Mouse (Mus musculus) heart, embryonic 12.5 days (tissue): ENCODE results near the gene St6galnac6. TPM values are rescaled to one million over a fixed set of nuclear protein-coding genes. Genes with fewer than 3 reads are reported as not detected.
A peak's percentile ranks its signal among the peaks of the same experiment; 100 is the strongest.

ENCODE experiments used
- ATAC-seq: fragments of 200-750 bp; cut with Nextera tagmentation; 2 replicates; pipeline ENCODE4 v1.8.0; 2017; ENCODE audit warnings: moderate TSS enrichment, moderate library complexity; ENCODE audit not compliant: insufficient number of reproducible peaks, low FRiP score
- H3K27ac ChIP-seq: fragments of 300-500 bp; sonication (generic); 2 replicates; pipeline ENCODE4 v1.5.1; 2016; ENCODE audit warnings: mild to moderate bottlenecking, moderate library complexity; ENCODE audit not compliant: poor library complexity, severe bottlenecking
- H3K27me3 ChIP-seq: fragments of 300-500 bp; sonication (generic); replicated peaks from 2 replicates; pipeline ENCODE4 v1.6.1; 2016; ENCODE audit warnings: mild to moderate bottlenecking, moderate library complexity
- H3K36me3 ChIP-seq: fragments of 300-500 bp; sonication (generic); 2 replicates; pipeline ENCODE4 v1.6.1; 2016; ENCODE audit warnings: mild to moderate bottlenecking, moderate library complexity
- H3K4me1 ChIP-seq: fragments of 300-500 bp; sonication (generic); replicated peaks from 2 replicates; pipeline ENCODE4 v1.6.1; 2016; ENCODE audit warnings: mild to moderate bottlenecking
- H3K4me2 ChIP-seq: fragments of 300-500 bp; sonication (generic); 2 replicates; pipeline ENCODE4 v1.6.1; 2016; ENCODE audit warnings: mild to moderate bottlenecking, moderate library complexity
- H3K4me3 ChIP-seq: fragments of 300-500 bp; sonication (generic); 2 replicates; pipeline ENCODE4 v1.5.1; 2016; ENCODE audit warnings: mild to moderate bottlenecking
- H3K9ac ChIP-seq: fragments of 300-500 bp; sonication (generic); 2 replicates; pipeline ENCODE4 v1.6.1; 2016; ENCODE audit warnings: mild to moderate bottlenecking, moderate library complexity
- H3K9me3 ChIP-seq: fragments of 300-500 bp; sonication (generic); replicated peaks from 2 replicates; pipeline ENCODE4 v1.6.1; 2016; ENCODE audit warnings: mild to moderate bottlenecking, moderate library complexity
- WGBS: fragments of 180-500 bp; shearing (Covaris S2); methylation state at CpG from one replicate; pipeline ENCODE4 v1.1.7; 2016; 5-methylcytosine and 5-hydroxymethylcytosine counted together
- polyA plus RNA-seq: library from polyadenylated mRNA; unstranded; fragments of >200 nt; fragmentation: Nextera tagmentation; extraction: Ambion mirVana; gene quantifications from 2 replicates; pipeline ENCODE4 v1.2.1, GENCODE M21; 2016

Gene St6galnac6
- polyA plus RNA-seq, 1 experiment from 2014 or later, result 31.6 TPM

- H3K27ac ChIP-seq, result no peak overlapping the region
- H3K27me3 ChIP-seq, result peaks cover 16% of the 10 kb centered on the region
- 86% methylated on average over 11 of the region's 11 CpGs for WGBS
- H3K9ac ChIP-seq, result no peak overlapping the region
- peaks cover 25% of the 10 kb centered on the region for H3K36me3 ChIP-seq
- 0 out of 2 replicates have a peak overlapping the region, but pooled peaks have one; percentile 88 for H3K4me2 ChIP-seq
- H3K9me3 ChIP-seq, result no peaks in the 10 kb centered on the region
- no peak overlapping the region for H3K4me3 ChIP-seq
- peaks cover 22% of the 10 kb centered on the region for H3K4me1 ChIP-seq
- ATAC-seq, result no peak
Observed at GRCm38 (mm10) chr2:32572196-32572595, 27.3 kb upstream of the St6galnac6 start.

- WGBS, result 71% methylated on average over 6 of the region's 6 CpGs
- no peak within 1 kb of the TSS for H3K27ac ChIP-seq
- ATAC-seq, result no peak
Observed at GRCm38 (mm10) chr2:32574497-32574896, 25.0 kb upstream of the St6galnac6 start, which contains the start of gene Pip5kl1. Gene Pip5kl1, plus strand, starts transcription at chr2:32574797.

GRCm38 (mm10) chr2:32574901-32575585 is 24.5 kb upstream of the St6galnac6 start:
- H3K9me3 ChIP-seq, result no peaks in the 10 kb centered on the region
- peak overlapping the region; percentile 89 for H3K4me2 ChIP-seq
- H3K27me3 ChIP-seq, result peaks cover 44% of the 10 kb centered on the region
- 3% methylated on average over 26 of the region's 26 CpGs for WGBS
- peak overlapping the region; percentile 54 for H3K9ac ChIP-seq
- no peak overlapping the region for H3K27ac ChIP-seq
- H3K36me3 ChIP-seq, result peaks cover 11% of the 10 kb centered on the region
- no peak for ATAC-seq
- H3K4me1 ChIP-seq, result peaks cover 22% of the 10 kb centered on the region
- peak overlapping the region; percentile 45 for H3K4me3 ChIP-seq

More at GRCm38 (mm10) chr2:32574497-32574896, 25.0 kb upstream of the St6galnac6 start, which contains the start of gene Pip5kl1:
- peak within 1 kb of the TSS; percentile 89 for H3K4me2 ChIP-seq
- peaks cover 22% of the 10 kb centered on the region for H3K4me1 ChIP-seq
- no peaks in the 10 kb centered on the region for H3K9me3 ChIP-seq
- peaks cover 11% of the 10 kb centered on the region for H3K36me3 ChIP-seq
- peaks cover 39% of the 10 kb centered on the region for H3K27me3 ChIP-seq
- peak within 1 kb of the TSS; percentile 45 for H3K4me3 ChIP-seq
- H3K9ac ChIP-seq, result peak within 1 kb of the TSS; percentile 54

DNA sequence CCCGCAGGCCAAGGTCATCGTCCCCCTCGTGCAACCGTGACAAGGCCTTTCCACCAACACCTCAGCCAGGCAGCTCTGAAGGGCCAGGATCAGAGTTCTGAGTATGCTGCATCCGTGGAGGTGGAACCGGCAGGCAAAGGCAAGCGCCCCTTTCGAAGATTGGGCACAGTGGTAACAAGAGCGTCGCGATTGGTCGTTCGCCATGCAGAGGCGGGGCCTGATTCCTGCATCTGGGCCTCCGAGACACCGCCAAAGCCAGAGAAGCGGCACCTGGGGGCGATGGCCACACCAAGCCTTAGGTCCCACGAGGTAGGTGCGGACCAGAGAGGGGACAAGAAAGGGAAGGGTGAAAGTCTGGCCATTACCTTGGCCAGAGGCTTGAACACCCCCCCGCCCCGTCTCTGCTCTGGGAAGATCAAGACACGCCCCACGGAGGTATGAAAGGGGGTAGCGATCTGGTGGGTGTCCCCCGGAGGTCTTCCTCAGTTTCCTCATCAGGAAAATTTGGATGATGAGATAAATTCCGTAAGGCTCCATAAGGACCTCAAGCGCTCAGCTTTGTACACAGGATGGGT is 23.8 kb upstream of the St6galnac6 start, which contains the start of gene 9430097D07Rik:
Gene 9430097D07Rik (minus strand): TSS at position 99 of the 575 bp plus-strand sequence.
- Histone ChIP-seq H3K36me3 (peaks cover 11% of the 10 kb centered on the region), H3K27ac (no peak within 1 kb of the TSS), H3K4me3 (peak within 1 kb of the TSS; percentile 45), H3K4me2 (peak within 1 kb of the TSS; percentile 89), H3K9me3 (no peaks in the 10 kb centered on the region), H3K4me1 (peaks cover 22% of the 10 kb centered on the region), H3K9ac (peak within 1 kb of the TSS; percentile 54), H3K27me3 (peaks cover 51% of the 10 kb centered on the region)
- ATAC-seq, result no peak
- 8% methylated on average over 28 of the region's 28 CpGs for WGBS

GRCm38 (mm10) chr2:32576532-32576931 is 23.0 kb upstream of the St6galnac6 start:
- Histone ChIP-seq H3K27me3 (peaks cover 53% of the 10 kb centered on the region), H3K4me1 (peaks cover 17% of the 10 kb centered on the region), H3K9me3 (no peaks in the 10 kb centered on the region), H3K27ac (no peak overlapping the region), H3K4me2 (no peak overlapping the region), H3K9ac (no peak overlapping the region), H3K4me3 (no peak overlapping the region), H3K36me3 (peaks cover 11% of the 10 kb centered on the region)
- ATAC-seq, result no peak
- WGBS, result 85% methylated on average over 9 of the region's 9 CpGs

GRCm38 (mm10) chr2:32578146-32579046 is 21.1 kb upstream of the St6galnac6 start:
- H3K4me2 ChIP-seq, result no peak overlapping the region
- no peak overlapping the region for H3K4me3 ChIP-seq
- H3K4me1 ChIP-seq, result peaks cover 16% of the 10 kb centered on the region
- no peak for ATAC-seq
- no peak overlapping the region for H3K27ac ChIP-seq
- 39% methylated on average over 24 of the region's 30 CpGs for WGBS
- no peaks in the 10 kb centered on the region for H3K9me3 ChIP-seq
- no peak overlapping the region; the same call in 1 of the 2 replicates for H3K9ac ChIP-seq
- H3K27me3 ChIP-seq, result peaks cover 53% of the 10 kb centered on the region
- peaks cover 1% of the 10 kb centered on the region; the same call in 1 of the 2 replicates for H3K36me3 ChIP-seq

GRCm38 (mm10) chr2:32581450-32582095 is 17.9 kb upstream of the St6galnac6 start:
- Histone ChIP-seq H3K27ac (no peak overlapping the region), H3K9ac (no peak overlapping the region), H3K4me2 (peak overlapping the region; percentile 41), H3K36me3 (no peaks in the 10 kb centered on the region), H3K27me3 (peaks cover 44% of the 10 kb centered on the region), H3K9me3 (no peaks in the 10 kb centered on the region), H3K4me1 (peaks cover 10% of the 10 kb centered on the region; the same call in 1 of the 2 replicates), H3K4me3 (peak overlapping the region; percentile 27)
- 34% methylated on average over 19 of the region's 19 CpGs for WGBS
- no peak for ATAC-seq

GRCm38 (mm10) chr2:32582830-32583799 is 16.4 kb upstream of the St6galnac6 start:
- peak; percentile 74 for ATAC-seq
- Histone ChIP-seq H3K4me1 (peaks cover 21% of the 10 kb centered on the region), H3K36me3 (no peaks in the 10 kb centered on the region), H3K4me2 (peak overlapping the region; percentile 69), H3K27me3 (peaks cover 28% of the 10 kb centered on the region), H3K9me3 (no peaks in the 10 kb centered on the region), H3K9ac (peak overlapping the region; percentile 41; the same call in 1 of the 2 replicates), H3K27ac (no peak overlapping the region), H3K4me3 (peak overlapping the region; percentile 30)
- 13% methylated on average over 37 of the region's 37 CpGs for WGBS

DNA sequence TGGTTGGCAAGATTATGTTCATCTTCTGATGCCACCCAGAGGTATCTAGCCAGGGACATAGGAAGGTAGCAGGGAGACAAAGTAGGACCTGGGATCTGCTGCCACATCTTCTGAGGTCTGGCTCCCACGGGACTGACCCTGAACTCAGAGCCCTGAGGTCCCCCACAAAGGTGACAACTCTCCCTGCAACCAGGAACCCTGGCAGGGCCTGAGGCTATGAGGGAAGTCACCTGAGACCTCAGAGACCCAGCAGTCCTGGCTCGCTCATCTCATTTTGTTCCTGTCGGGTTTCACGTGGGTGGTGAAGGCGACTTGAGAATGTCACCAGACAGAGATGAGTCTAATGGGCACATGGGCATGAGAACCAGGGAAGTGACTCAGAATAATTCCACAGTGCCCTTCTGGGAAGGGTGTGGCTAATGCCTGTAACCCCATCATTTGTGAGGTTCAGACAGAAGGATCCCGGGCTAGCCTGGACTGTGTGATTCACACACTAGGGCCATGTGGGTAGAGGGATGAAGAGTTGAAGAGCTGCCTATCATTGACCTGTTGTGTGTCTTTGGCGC is 14.3 kb upstream of the St6galnac6 start:
- WGBS, result 76% methylated on average over 7 of the region's 7 CpGs
- H3K4me1 ChIP-seq, result peaks cover 43% of the 10 kb centered on the region
- no peak overlapping the region for H3K9ac ChIP-seq
- H3K4me2 ChIP-seq, result no peak overlapping the region
- no peak overlapping the region for H3K27ac ChIP-seq
- peaks cover 6% of the 10 kb centered on the region for H3K36me3 ChIP-seq
- no peaks in the 10 kb centered on the region for H3K9me3 ChIP-seq
- H3K4me3 ChIP-seq, result no peak overlapping the region
- peaks cover 7% of the 10 kb centered on the region; the same call in 1 of the 2 replicates for H3K27me3 ChIP-seq
- ATAC-seq, result no peak
